Mouse (Mus musculus) left cerebral cortex, adult 8-10 months (tissue): Measurements from ENCODE around the gene Utrn. TPM values are rescaled to one million over a fixed set of nuclear protein-coding genes. Genes with fewer than 3 reads are reported as not detected.

Experiments used
- DNase-seq, 2 experiments: peaks; one replicate each; pipeline ENCODE4 v3.0.0; 2022; ENCODE audit warnings: low spot score in 2 of 2
- total RNA-seq, 4 experiments: library from RNA; stranded (reverse); gene quantifications; 2 replicates each; pipeline ENCODE4 v1.2.4; 2022

Gene Utrn
- total RNA-seq, 4 experiments from 2014 or later = 69.4 to 88.4 (median 77.1) TPM

- DNase-seq = no peak
These were observed 65.2 kb downstream of the Utrn start for GRCm38 (mm10) chr10:12803939-12804338.

- DNase-seq = no peak
These were observed 69.7 kb downstream of the Utrn start for GRCm38 (mm10) chr10:12799416-12799815.

- no peak for DNase-seq
These were observed 70.9 kb downstream of the Utrn start for GRCm38 (mm10) chr10:12798248-12798647.

- no peak for DNase-seq
These were observed 72.7 kb downstream of the Utrn start for GRCm38 (mm10) chr10:12796510-12796840.

- no peak for DNase-seq
These were observed 73.2 kb downstream of the Utrn start for GRCm38 (mm10) chr10:12795796-12796509.

- no peak for DNase-seq
These were observed 77.1 kb downstream of the Utrn start for GRCm38 (mm10) chr10:12792049-12792448.

GRCm38 (mm10) chr10:12790881-12791280, 78.3 kb downstream of the Utrn start:
- no peak for DNase-seq

GRCm38 (mm10) chr10:12788529-12788928, 80.6 kb downstream of the Utrn start:
- no peak for DNase-seq

GRCm38 (mm10) chr10:12787965-12788364, 81.2 kb downstream of the Utrn start:
- DNase-seq = no peak

- no peak for DNase-seq
These were observed 83.9 kb downstream of the Utrn start for GRCm38 (mm10) chr10:12785299-12785698.

GRCm38 (mm10) chr10:12781381-12781907, 87.7 kb downstream of the Utrn start:
- DNase-seq = no peak

- no peak for DNase-seq
These were observed 96.0 kb downstream of the Utrn start for GRCm38 (mm10) chr10:12773178-12773577.

- DNase-seq = no peak
These were observed 97.7 kb downstream of the Utrn start for GRCm38 (mm10) chr10:12771511-12771910.

- no peak for DNase-seq
These were observed 106.5 kb downstream of the Utrn start for GRCm38 (mm10) chr10:12762668-12763067.

- DNase-seq = no peak
These were observed 110.5 kb downstream of the Utrn start for GRCm38 (mm10) chr10:12758702-12758988.

- DNase-seq = no peak
These were observed 111.0 kb downstream of the Utrn start for GRCm38 (mm10) chr10:12757943-12758701.

- no peak for DNase-seq
These were observed 112.5 kb downstream of the Utrn start for GRCm38 (mm10) chr10:12756692-12757091.

GRCm38 (mm10) chr10:12754911-12755310, 114.3 kb downstream of the Utrn start:
- DNase-seq = no peak

GRCm38 (mm10) chr10:12754166-12754565, 115.0 kb downstream of the Utrn start:
- no peak for DNase-seq

- no peak for DNase-seq
These were observed 125.4 kb downstream of the Utrn start for GRCm38 (mm10) chr10:12743717-12744116.

- DNase-seq = no peak
These were observed 129.7 kb downstream of the Utrn start for GRCm38 (mm10) chr10:12739302-12739987.

GRCm38 (mm10) chr10:12737926-12738325, 131.2 kb downstream of the Utrn start:
- DNase-seq = no peak
